Mouse (Mus musculus): ENCODE results near the gene Mllt10. TPM values are rescaled to one million over a fixed set of nuclear protein-coding genes. Genes with fewer than 3 reads are reported as not detected.
"Not testable (repeated sequence)": the region's sequence is repeated elsewhere in the genome, so short reads cannot be mapped to it uniquely, and the experiment has no call there.

Gene Mllt10
- polyA plus RNA-seq, 1 experiment from 2014 or later = 33.5 TPM

GRCm38 (mm10) chr2:18080182-18080860 is 25.3 kb downstream of the Mllt10 start:
- no peak overlapping the region for H3K4me2 ChIP-seq (ENCODE audit: low read length)
- H3K9me3 ChIP-seq (ENCODE audit: control insufficient read depth, low read length) = no peaks in the 10 kb centered on the region
- 88% methylated on average over 2 of the region's 2 CpGs for WGBS
- no peak overlapping the region for H3K27ac ChIP-seq (replicated peaks; ENCODE audit: low read depth, low read length)
- DNase-seq (no peak), ATAC-seq (ENCODE audit: low FRiP score, low TSS enrichment) (no peak)
- H3K4me1 ChIP-seq (ENCODE audit: control insufficient read depth, insufficient read depth, low read length) = no peaks in the 10 kb centered on the region
- H3K27me3 ChIP-seq (ENCODE audit: control insufficient read depth, insufficient read depth, low read length) = no peaks in the 10 kb centered on the region
- no peak overlapping the region for H3K9ac ChIP-seq (replicated peaks; ENCODE audit: low read length)
- peaks cover 37% of the 10 kb centered on the region for H3K36me3 ChIP-seq (ENCODE audit: control insufficient read depth, insufficient read depth, low read length)
- H3K4me3 ChIP-seq (replicated peaks; ENCODE audit: low read depth, low read length) = no peak overlapping the region

- not testable (repeated sequence) for H3K4me3 ChIP-seq (replicated peaks; ENCODE audit: low read depth, low read length); ATAC-seq (ENCODE audit: low FRiP score, low TSS enrichment); H3K9me3 ChIP-seq (ENCODE audit: control insufficient read depth, low read length); H3K27ac ChIP-seq (replicated peaks; ENCODE audit: low read depth, low read length); H3K4me1 ChIP-seq (ENCODE audit: control insufficient read depth, insufficient read depth, low read length); DNase-seq; H3K27me3 ChIP-seq (ENCODE audit: control insufficient read depth, insufficient read depth, low read length); H3K9ac ChIP-seq (replicated peaks; ENCODE audit: low read length); H3K4me2 ChIP-seq (ENCODE audit: low read length)
- WGBS = 96% methylated on average over 3 of the region's 3 CpGs
- H3K36me3 ChIP-seq (ENCODE audit: control insufficient read depth, insufficient read depth, low read length) = peaks cover 41% of the 10 kb centered on the region
These were observed 32.7 kb downstream of the Mllt10 start for GRCm38 (mm10) chr2:18087695-18088094.

- ATAC-seq (ENCODE audit: low FRiP score, low TSS enrichment) (no peak), DNase-seq (no peak)
- WGBS = 93% methylated on average over 1 of the region's 1 CpGs
- H3K4me3 ChIP-seq (replicated peaks; ENCODE audit: low read depth, low read length) = no peak overlapping the region
- no peaks in the 10 kb centered on the region for H3K27me3 ChIP-seq (ENCODE audit: control insufficient read depth, insufficient read depth, low read length)
- H3K4me2 ChIP-seq (ENCODE audit: low read length) = no peak overlapping the region
- H3K27ac ChIP-seq (replicated peaks; ENCODE audit: low read depth, low read length) = no peak overlapping the region
- no peaks in the 10 kb centered on the region for H3K9me3 ChIP-seq (ENCODE audit: control insufficient read depth, low read length)
- no peaks in the 10 kb centered on the region for H3K4me1 ChIP-seq (ENCODE audit: control insufficient read depth, insufficient read depth, low read length)
- no peak overlapping the region for H3K9ac ChIP-seq (replicated peaks; ENCODE audit: low read length)
- H3K36me3 ChIP-seq (ENCODE audit: control insufficient read depth, insufficient read depth, low read length) = peaks cover 18% of the 10 kb centered on the region
These were observed 38.8 kb downstream of the Mllt10 start for GRCm38 (mm10) chr2:18093858-18094257.

- Histone ChIP-seq H3K4me1 (ENCODE audit: control insufficient read depth, insufficient read depth, low read length) (no peaks in the 10 kb centered on the region), H3K4me2 (ENCODE audit: low read length) (no peak overlapping the region), H3K36me3 (ENCODE audit: control insufficient read depth, insufficient read depth, low read length) (peaks cover 18% of the 10 kb centered on the region), H3K27me3 (ENCODE audit: control insufficient read depth, insufficient read depth, low read length) (no peaks in the 10 kb centered on the region), H3K9me3 (ENCODE audit: control insufficient read depth, low read length) (no peaks in the 10 kb centered on the region), H3K27ac (replicated peaks; ENCODE audit: low read depth, low read length) (no peak overlapping the region), H3K4me3 (replicated peaks; ENCODE audit: low read depth, low read length) (no peak overlapping the region), H3K9ac (replicated peaks; ENCODE audit: low read length) (no peak overlapping the region)
- DNase-seq (no peak), ATAC-seq (ENCODE audit: low FRiP score, low TSS enrichment) (no peak)
These were observed 39.3 kb downstream of the Mllt10 start for GRCm38 (mm10) chr2:18094319-18094718.

- WGBS = 84% methylated on average over 2 of the region's 2 CpGs
- ATAC-seq (ENCODE audit: low FRiP score, low TSS enrichment) (no peak), DNase-seq (no peak)
- Histone ChIP-seq H3K27ac (replicated peaks; ENCODE audit: low read depth, low read length) (no peak overlapping the region), H3K9ac (replicated peaks; ENCODE audit: low read length) (no peak overlapping the region), H3K9me3 (ENCODE audit: control insufficient read depth, low read length) (no peaks in the 10 kb centered on the region), H3K4me3 (replicated peaks; ENCODE audit: low read depth, low read length) (no peak overlapping the region), H3K36me3 (ENCODE audit: control insufficient read depth, insufficient read depth, low read length) (peaks cover 16% of the 10 kb centered on the region), H3K4me2 (ENCODE audit: low read length) (no peak overlapping the region), H3K27me3 (ENCODE audit: control insufficient read depth, insufficient read depth, low read length) (no peaks in the 10 kb centered on the region), H3K4me1 (ENCODE audit: control insufficient read depth, insufficient read depth, low read length) (no peaks in the 10 kb centered on the region)
These were observed 40.8 kb downstream of the Mllt10 start for GRCm38 (mm10) chr2:18095804-18096203.

- no peak overlapping the region for H3K4me3 ChIP-seq (replicated peaks; ENCODE audit: low read depth, low read length)
- peaks cover 20% of the 10 kb centered on the region for H3K36me3 ChIP-seq (ENCODE audit: control insufficient read depth, insufficient read depth, low read length)
- H3K27ac ChIP-seq (replicated peaks; ENCODE audit: low read depth, low read length) = no peak overlapping the region
- no peak for ATAC-seq (ENCODE audit: low FRiP score, low TSS enrichment)
- no peaks in the 10 kb centered on the region for H3K27me3 ChIP-seq (ENCODE audit: control insufficient read depth, insufficient read depth, low read length)
- H3K9me3 ChIP-seq (ENCODE audit: control insufficient read depth, low read length) = no peaks in the 10 kb centered on the region
- H3K4me1 ChIP-seq (ENCODE audit: control insufficient read depth, insufficient read depth, low read length) = no peaks in the 10 kb centered on the region
- DNase-seq = no peak
- H3K4me2 ChIP-seq (ENCODE audit: low read length) = no peak overlapping the region
- WGBS = 90% methylated on average over 2 of the region's 2 CpGs
- no peak overlapping the region for H3K9ac ChIP-seq (replicated peaks; ENCODE audit: low read length)
These were observed 45.9 kb downstream of the Mllt10 start for GRCm38 (mm10) chr2:18100914-18101313.

GRCm38 (mm10) chr2:18107561-18107960 is 52.5 kb downstream of the Mllt10 start:
- Histone ChIP-seq H3K27ac (replicated peaks; ENCODE audit: low read depth, low read length) (no peak overlapping the region), H3K27me3 (ENCODE audit: control insufficient read depth, insufficient read depth, low read length) (no peaks in the 10 kb centered on the region), H3K4me1 (ENCODE audit: control insufficient read depth, insufficient read depth, low read length) (no peaks in the 10 kb centered on the region), H3K9ac (replicated peaks; ENCODE audit: low read length) (no peak overlapping the region), H3K9me3 (ENCODE audit: control insufficient read depth, low read length) (no peaks in the 10 kb centered on the region), H3K4me2 (ENCODE audit: low read length) (no peak overlapping the region), H3K36me3 (ENCODE audit: control insufficient read depth, insufficient read depth, low read length) (0 out of 2 replicates have a peak, but pooled peaks cover 4% of the 10 kb centered on the region), H3K4me3 (replicated peaks; ENCODE audit: low read depth, low read length) (no peak overlapping the region)
- no peak for DNase-seq
- no peak for ATAC-seq (ENCODE audit: low FRiP score, low TSS enrichment)

GRCm38 (mm10) chr2:18108214-18108613 is 53.2 kb downstream of the Mllt10 start:
- over 99% methylated on average over 3 of the region's 3 CpGs for WGBS
- no peak overlapping the region for H3K9ac ChIP-seq (replicated peaks; ENCODE audit: low read length)

GRCm38 (mm10) chr2:18111411-18111810 is 56.4 kb downstream of the Mllt10 start:
- ATAC-seq (ENCODE audit: low FRiP score, low TSS enrichment) = no peak
- DNase-seq = no peak
- Histone ChIP-seq H3K4me3 (replicated peaks; ENCODE audit: low read depth, low read length) (no peak overlapping the region), H3K27ac (replicated peaks; ENCODE audit: low read depth, low read length) (no peak overlapping the region), H3K9me3 (ENCODE audit: control insufficient read depth, low read length) (no peaks in the 10 kb centered on the region), H3K4me1 (ENCODE audit: control insufficient read depth, insufficient read depth, low read length) (no peaks in the 10 kb centered on the region), H3K36me3 (ENCODE audit: control insufficient read depth, insufficient read depth, low read length) (peaks cover 4% of the 10 kb centered on the region; the same call in 1 of the 2 replicates), H3K9ac (replicated peaks; ENCODE audit: low read length) (no peak overlapping the region), H3K27me3 (ENCODE audit: control insufficient read depth, insufficient read depth, low read length) (no peaks in the 10 kb centered on the region), H3K4me2 (ENCODE audit: low read length) (no peak overlapping the region)

More at GRCm38 (mm10) chr2:18108214-18108613, 53.2 kb downstream of the Mllt10 start:
- Histone ChIP-seq H3K27ac (replicated peaks; ENCODE audit: low read depth, low read length) (no peak overlapping the region), H3K9me3 (ENCODE audit: control insufficient read depth, low read length) (no peaks in the 10 kb centered on the region), H3K4me2 (ENCODE audit: low read length) (no peak overlapping the region), H3K4me3 (replicated peaks; ENCODE audit: low read depth, low read length) (no peak overlapping the region), H3K27me3 (ENCODE audit: control insufficient read depth, insufficient read depth, low read length) (no peaks in the 10 kb centered on the region), H3K4me1 (ENCODE audit: control insufficient read depth, insufficient read depth, low read length) (no peaks in the 10 kb centered on the region), H3K36me3 (ENCODE audit: control insufficient read depth, insufficient read depth, low read length) (0 out of 2 replicates have a peak, but pooled peaks cover 4% of the 10 kb centered on the region)
- ATAC-seq (ENCODE audit: low FRiP score, low TSS enrichment) (no peak), DNase-seq (no peak)

Measured in midbrain, embryonic 14.5 days (tissue).